Mouse (Mus musculus) WW6 (cell line): ENCODE measurements around the gene Nubpl.

Experiments
- DNase-seq: peaks from one replicate; pipeline ENCODE4 v3.0.0-alpha.2; 2013; ENCODE audit warnings: low read depth, low spot score

Nubpl gene

GRCm38 (mm10) chr12:52242712-52243111, 145.2 kb downstream of the Nubpl start:
- no peak for DNase-seq

GRCm38 (mm10) chr12:52247438-52247837, 149.9 kb downstream of the Nubpl start:
- no peak for DNase-seq

GRCm38 (mm10) chr12:52248531-52248930, 151.0 kb downstream of the Nubpl start:
- no peak for DNase-seq

GRCm38 (mm10) chr12:52254089-52254488, 156.6 kb downstream of the Nubpl start:
- no peak for DNase-seq

GRCm38 (mm10) chr12:52268131-52268530, 170.6 kb downstream of the Nubpl start:
- DNase-seq: no peak

GRCm38 (mm10) chr12:52272828-52273227, 175.3 kb downstream of the Nubpl start:
- DNase-seq: no peak

GRCm38 (mm10) chr12:52276320-52276719, 178.8 kb downstream of the Nubpl start:
- DNase-seq: no peak

- DNase-seq: no peak
Measured at GRCm38 (mm10) chr12:52281232-52281631, 183.7 kb downstream of the Nubpl start.

- no peak for DNase-seq
Measured at GRCm38 (mm10) chr12:52284471-52284870, 186.9 kb downstream of the Nubpl start.

GRCm38 (mm10) chr12:52286802-52287201, 189.3 kb downstream of the Nubpl start:
- DNase-seq: no peak

GRCm38 (mm10) chr12:52288537-52288936, 191.0 kb downstream of the Nubpl start:
- no peak for DNase-seq

- no peak for DNase-seq
Measured at GRCm38 (mm10) chr12:52288941-52289567, 191.5 kb downstream of the Nubpl start.

- DNase-seq: no peak
Measured at GRCm38 (mm10) chr12:52289594-52289993, 192.1 kb downstream of the Nubpl start.

- no peak for DNase-seq
Measured at GRCm38 (mm10) chr12:52293931-52294330, 196.4 kb downstream of the Nubpl start.

GRCm38 (mm10) chr12:52297988-52298387, 200.5 kb downstream of the Nubpl start:
- DNase-seq: no peak

- DNase-seq: no peak
Measured at GRCm38 (mm10) chr12:52298683-52299082, 201.1 kb downstream of the Nubpl start.

GRCm38 (mm10) chr12:52302961-52303360, 205.4 kb downstream of the Nubpl start:
- no peak for DNase-seq

GRCm38 (mm10) chr12:52306348-52306747, 208.8 kb downstream of the Nubpl start:
- DNase-seq: no peak

- DNase-seq: no peak
Measured at GRCm38 (mm10) chr12:52307331-52307982, 209.9 kb downstream of the Nubpl start.

GRCm38 (mm10) chr12:52308628-52309027, 211.1 kb downstream of the Nubpl start:
- no peak for DNase-seq

GRCm38 (mm10) chr12:52314818-52315217, 217.3 kb downstream of the Nubpl start:
- DNase-seq: no peak

GRCm38 (mm10) chr12:52317635-52318034, 220.1 kb downstream of the Nubpl start:
- DNase-seq: no peak

GRCm38 (mm10) chr12:52318426-52318825, 220.9 kb downstream of the Nubpl start:
- no peak for DNase-seq
